Comparison of ENCODE assay signal across 11 mouse cellular contexts in the genomic region with DNA sequence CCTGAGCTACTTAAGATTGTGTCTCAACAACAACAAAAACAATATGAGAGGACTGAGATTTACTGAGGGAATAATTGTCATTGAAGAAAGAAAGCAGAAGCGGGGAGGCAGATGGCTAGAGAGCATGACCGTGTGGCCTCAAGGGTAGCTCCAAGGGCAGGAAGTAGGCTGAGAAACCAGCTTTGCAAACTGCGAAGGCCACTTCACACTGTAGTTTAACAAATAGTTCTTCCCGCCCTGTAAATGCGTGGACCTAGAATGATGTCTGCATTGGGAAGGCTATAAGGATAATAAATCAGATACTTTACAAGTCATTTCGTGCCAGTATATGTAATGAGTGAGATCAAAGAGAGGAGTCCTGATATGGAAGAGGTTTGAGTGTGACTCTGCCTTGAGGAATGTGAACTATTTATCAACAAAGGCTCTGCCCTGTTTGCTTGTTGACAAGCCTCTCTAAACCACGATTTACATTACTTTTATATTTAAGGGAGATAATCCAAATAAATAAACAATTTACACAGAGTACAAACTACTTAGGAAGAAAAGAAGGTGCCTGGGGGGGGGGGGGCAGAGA. TPM values are rescaled to one million over a fixed set of nuclear protein-coding genes. Genes with fewer than 3 reads are reported as not detected.
DNase-seq lines count a peak whose midpoint lies in the region.
"Had no signal": no experiment of that assay in that cellular context is flagged by ENCODE, and none has a peak within 500 bp of the region (broad histone marks: within the 10 kb centered on the region; RNA-seq: fewer than 3 reads in every experiment).

No protein-coding gene starts in this region.

- DNase-seq in 3T3-L1 (ENCODE audit: low read depth, low spot score): peak; percentile 52
- peak; percentile 54 for DNase-seq in Muller cell, postnatal 12 days (ENCODE audit: inconsistent ontology term)
- DNase-seq in adrenal gland, adult 8-10 months: peak; percentile 27
- no peak for DNase-seq in layer of hippocampus, postnatal 36 days
- no peak for DNase-seq in gastrocnemius, postnatal 36 days
- DNase-seq in urinary bladder, postnatal 25 days (ENCODE audit: low spot score): no peak
- DNase-seq: cerebellum, adult 18-20 months; cerebellum, adult 9-10 months; cerebellum, postnatal 14 days; gastrocnemius, postnatal 10 days; heart, adult 11 months had no signal

- intact Hi-C loops in gastrocnemius, postnatal 36 days (cut with DNase I): loop anchor here (5.0 kb wide), 2 partner anchors 98 to 233 kb away; partner anchors contain the start of gene Cep70

RNA-seq across cellular contexts. Expression of gene Pik3cb, which starts 4.1 kb away (rescaled TPM):
- total RNA-seq in adrenal gland, adult 8-10 months (2022): 10 to 100 TPM; 18.7 to 22.3 (median 19.9) TPM
- 10 to 100 TPM; 27.8 to 29.2 TPM for total RNA-seq in layer of hippocampus, postnatal 36 days (2021)
- 1 to 10 TPM; 5.1 to 5.2 TPM for total RNA-seq in gastrocnemius, postnatal 36 days (2021)

Comparison
In these comparisons a context has a peak if more than half of its experiments do, and no peak if none do; other contexts are left out.
1. DNase-seq: peak in 3T3-L1 (single experiment), Muller cell, postnatal 12 days (single experiment) and adrenal gland, adult 8-10 months (single experiment); none in layer of hippocampus, postnatal 36 days (0 of 2), gastrocnemius, postnatal 36 days (0 of 2) and urinary bladder, postnatal 25 days (single experiment).